Mouse (Mus musculus) G1E (cell line): ENCODE data around the gene Gm2a.
A peak's percentile ranks its signal among the peaks of the same experiment; 100 is the strongest.

ENCODE experiments used
- CTCF ChIP-seq: IDR thresholded peaks from 2 replicates; pipeline ENCODE4 v1.5.1; 2012; ENCODE audit warnings: low read depth, low read length, inconsistent platforms, mixed read lengths
- GATA2 ChIP-seq: IDR thresholded peaks from 2 replicates; pipeline ENCODE4 v1.6.1; 2012; ENCODE audit warnings: low read depth, low read length, inconsistent platforms, borderline replicate concordance

DNA sequence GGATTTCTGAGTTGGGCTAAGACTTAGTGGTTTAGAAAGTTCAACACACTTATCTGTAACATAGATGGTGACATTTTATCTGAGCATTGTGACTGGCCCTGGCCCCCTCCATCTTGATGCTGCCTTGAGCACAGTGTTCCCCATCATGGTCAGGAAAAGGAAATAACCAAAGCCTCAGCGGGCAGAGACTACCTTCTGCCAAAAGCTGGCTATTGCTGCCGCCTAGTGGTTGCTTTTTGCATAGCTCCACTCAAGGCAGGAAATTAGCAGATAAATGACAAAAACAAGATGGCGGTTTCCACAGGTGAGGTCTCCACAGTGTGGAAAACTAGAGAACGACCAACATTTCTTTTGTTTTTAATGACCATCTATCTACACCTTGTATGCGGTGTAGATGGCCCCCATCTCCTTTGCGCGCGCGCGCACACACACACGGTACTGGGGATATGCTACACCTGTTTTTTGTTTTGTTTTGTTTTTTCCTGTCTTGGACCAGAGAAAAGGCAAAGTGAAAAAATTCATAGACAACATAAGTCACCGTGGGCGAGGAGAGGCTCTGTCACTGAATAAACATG is 61.0 kb downstream of the Gm2a start:
- TF ChIP-seq CTCF (peak; percentile 81), GATA2 (no peak)
